Mouse (Mus musculus) CD4-positive naive resting alpha-beta T cell, adult 76 days (primary cell): ENCODE results near the gene 6030445D17Rik. TPM values are rescaled to one million over a fixed set of nuclear protein-coding genes. Genes with fewer than 3 reads are reported as not detected.

Source experiments
- total RNA-seq: library from RNA; stranded (reverse); gene quantifications from one replicate; pipeline ENCODE4 v1.2.4, GENCODE M21; 2023

6030445D17Rik gene
- total RNA-seq, result not detected

GRCm38 (mm10) chr4:136462086-136462838, at the start of gene 6030445D17Rik:
Gene 6030445D17Rik (plus strand): TSS chr4:136462250.

GRCm38 (mm10) chr4:136423224-136423623, 38.8 kb upstream of the 6030445D17Rik start, which contains the start of gene Htr1d:
Gene Htr1d (plus strand): TSS chr4:136423524.

GRCm38 (mm10) chr4:136469371-136469903, 7.4 kb downstream of the 6030445D17Rik start, which contains the start of gene Luzp1:
Gene Luzp1 (plus strand): TSS chr4:136469761.

Other genes starting within 250 kb of the 6030445D17Rik start
- 0.91 TPM for gene Tcea3, start 214.5 kb upstream of the 6030445D17Rik start, total RNA-seq
- 8.6 TPM for gene Zfp46, start 177.6 kb upstream of the 6030445D17Rik start, total RNA-seq
- 134 TPM for gene Hnrnpr, start 151.3 kb upstream of the 6030445D17Rik start, total RNA-seq
- gene Htr1d, start 38.7 kb upstream of the 6030445D17Rik start, total RNA-seq, result not detected
- gene Luzp1, start 7.5 kb downstream of the 6030445D17Rik start, total RNA-seq, result 2.3 TPM
- gene Kdm1a, start 140.5 kb downstream of the 6030445D17Rik start, total RNA-seq, result 53.8 TPM
- gene Tex46, start 148.2 kb downstream of the 6030445D17Rik start, total RNA-seq, result not detected
- gene Lactbl1, start 160.4 kb downstream of the 6030445D17Rik start, total RNA-seq, result not detected